Mouse (Mus musculus) embryonic fibroblast, embryonic 13.5 days (primary cell): ENCODE measurements around the gene Zp1. TPM values are rescaled to one million over a fixed set of nuclear protein-coding genes. Genes with fewer than 3 reads are reported as not detected.
A peak's percentile ranks its signal among the peaks of the same experiment; 100 is the strongest.

Source experiments
- H3K27ac ChIP-seq: 2 replicates; pipeline ENCODE4 v1.5.1; 2012; ENCODE audit warnings: low read length, control low read depth, inconsistent platforms; ENCODE audit not compliant: insufficient read depth
- H3K4me1 ChIP-seq: 2 replicates; pipeline ENCODE4 v1.6.1; 2011; ENCODE audit warnings: low read length; ENCODE audit not compliant: control insufficient read depth, insufficient read depth
- H3K4me3 ChIP-seq: 2 replicates; pipeline ENCODE4 v1.5.1; 2011; ENCODE audit warnings: mild to moderate bottlenecking, control low read depth, low read length; ENCODE audit not compliant: insufficient read depth
- CTCF ChIP-seq: IDR thresholded peaks from 2 replicates; pipeline ENCODE4 v1.5.1; 2011; ENCODE audit warnings: mild to moderate bottlenecking, control low read depth, low read length, moderate library complexity, borderline replicate concordance; ENCODE audit not compliant: insufficient read depth
- POLR2A ChIP-seq: IDR thresholded peaks from 2 replicates; pipeline ENCODE4 v1.6.1; 2011; ENCODE audit warnings: low read depth, mild to moderate bottlenecking, control low read depth, low read length, moderate library complexity
- polyA plus RNA-seq: library from polyadenylated mRNA; stranded (reverse); fragments of >200 nt; gene quantifications from 2 replicates; pipeline ENCODE4 v1.2.4, GENCODE M21; 2011; ENCODE audit warnings: low read depth; ENCODE audit not compliant: missing spikeins, insufficient read length

Zp1 gene
- polyA plus RNA-seq = not detected in 2 replicates

DNA sequence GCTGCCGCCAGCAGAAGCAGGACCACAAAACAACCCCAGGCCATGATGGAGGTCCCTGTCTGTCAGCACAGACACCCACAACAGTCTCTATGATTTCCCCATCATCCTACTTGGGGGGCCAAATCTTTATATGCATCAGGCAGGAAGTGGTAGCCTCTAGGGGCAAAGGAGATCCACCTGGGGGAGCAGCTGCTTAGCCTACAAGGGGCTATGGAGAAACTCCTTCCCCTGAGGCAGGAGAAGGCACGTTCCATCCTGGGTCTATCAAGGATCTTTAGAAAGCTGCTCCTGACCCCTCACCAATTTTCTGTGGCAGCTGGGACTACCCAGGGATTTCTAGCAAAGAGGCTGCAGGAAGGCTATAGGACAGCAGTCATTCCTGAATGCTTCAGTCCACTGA, at the start of gene Zp1:
Zp1 (minus strand) TSS at position 101 of the 400 bp plus-strand sequence.
- H3K4me1 ChIP-seq = peaks cover 4% of the 10 kb centered on the region; the same call in 1 of the 2 replicates
- no peak within 1 kb of the TSS for H3K4me3 ChIP-seq
- H3K27ac ChIP-seq = no peak within 1 kb of the TSS
- no peak for TF ChIP-seq POLR2A
- no peak for TF ChIP-seq CTCF

DNA sequence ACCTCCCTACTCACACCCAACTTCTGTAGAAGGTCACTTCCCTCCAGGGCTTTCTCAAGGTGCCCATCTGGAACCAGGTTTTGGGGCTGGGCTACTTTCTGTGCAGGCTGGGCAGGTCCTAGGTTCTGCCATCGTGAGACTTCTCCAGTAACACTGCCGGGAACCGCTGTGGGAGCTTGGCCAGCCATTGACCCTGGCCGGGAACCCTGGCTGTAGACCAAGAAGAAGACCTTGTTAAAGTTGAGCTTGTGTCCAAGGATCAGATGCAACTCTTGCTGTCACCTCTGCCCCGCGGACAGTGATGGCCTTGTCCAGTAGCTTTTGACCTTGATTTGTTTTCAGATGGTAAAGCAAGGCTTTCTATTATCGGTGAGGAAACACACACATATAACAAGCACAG, 48.1 kb upstream of the Zp1 start:
- no peaks in the 10 kb centered on the region for H3K4me1 ChIP-seq
- no peak overlapping the region for H3K4me3 ChIP-seq
- no peak overlapping the region for H3K27ac ChIP-seq
- TF ChIP-seq CTCF = no peak
- TF ChIP-seq POLR2A = no peak

DNA sequence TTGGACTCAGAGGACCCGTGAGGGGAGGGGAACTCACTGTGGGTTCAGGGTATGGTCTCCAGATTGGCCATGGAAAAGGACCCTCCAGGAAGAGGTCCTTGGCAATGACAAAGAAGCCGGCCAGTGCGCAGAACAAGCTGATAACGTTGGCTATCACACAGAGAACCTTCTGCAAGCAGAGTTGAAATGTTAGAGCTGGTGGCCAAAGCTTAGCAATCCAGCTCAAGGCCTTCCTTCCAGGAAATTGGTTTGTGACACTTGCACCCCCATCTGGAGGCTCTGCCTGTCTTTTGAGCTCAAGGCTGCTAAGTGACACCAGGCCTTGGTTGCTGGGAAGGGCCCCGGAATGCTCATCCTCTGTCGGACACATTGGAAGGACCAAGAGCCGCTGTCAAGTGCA, 45.3 kb upstream of the Zp1 start:
- Histone ChIP-seq H3K27ac (no peak overlapping the region), H3K4me1 (no peaks in the 10 kb centered on the region), H3K4me3 (no peak overlapping the region)
- TF ChIP-seq POLR2A (no peak), CTCF (no peak)

DNA sequence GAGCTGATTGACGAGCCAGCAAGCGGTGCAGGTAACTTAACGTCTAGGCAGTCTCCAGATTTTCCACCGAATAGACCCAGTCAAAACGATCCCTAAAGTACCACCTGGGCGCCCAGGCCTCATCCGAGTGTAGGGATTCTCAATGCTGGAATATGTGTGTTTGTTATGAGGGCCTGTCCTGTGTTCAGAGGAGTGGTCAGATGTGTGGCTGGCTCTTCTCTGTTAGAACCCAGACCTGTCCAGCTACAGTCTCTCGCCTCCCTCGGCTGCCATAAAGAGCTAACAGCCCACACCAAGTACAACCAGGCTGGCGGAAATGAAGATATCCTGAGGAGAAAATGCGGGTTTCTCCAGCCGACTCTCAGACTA, 39.5 kb upstream of the Zp1 start:
- TF ChIP-seq CTCF (no peak), POLR2A (no peak)
- no peaks in the 10 kb centered on the region for H3K4me1 ChIP-seq
- H3K4me3 ChIP-seq = no peak overlapping the region
- no peak overlapping the region for H3K27ac ChIP-seq

DNA sequence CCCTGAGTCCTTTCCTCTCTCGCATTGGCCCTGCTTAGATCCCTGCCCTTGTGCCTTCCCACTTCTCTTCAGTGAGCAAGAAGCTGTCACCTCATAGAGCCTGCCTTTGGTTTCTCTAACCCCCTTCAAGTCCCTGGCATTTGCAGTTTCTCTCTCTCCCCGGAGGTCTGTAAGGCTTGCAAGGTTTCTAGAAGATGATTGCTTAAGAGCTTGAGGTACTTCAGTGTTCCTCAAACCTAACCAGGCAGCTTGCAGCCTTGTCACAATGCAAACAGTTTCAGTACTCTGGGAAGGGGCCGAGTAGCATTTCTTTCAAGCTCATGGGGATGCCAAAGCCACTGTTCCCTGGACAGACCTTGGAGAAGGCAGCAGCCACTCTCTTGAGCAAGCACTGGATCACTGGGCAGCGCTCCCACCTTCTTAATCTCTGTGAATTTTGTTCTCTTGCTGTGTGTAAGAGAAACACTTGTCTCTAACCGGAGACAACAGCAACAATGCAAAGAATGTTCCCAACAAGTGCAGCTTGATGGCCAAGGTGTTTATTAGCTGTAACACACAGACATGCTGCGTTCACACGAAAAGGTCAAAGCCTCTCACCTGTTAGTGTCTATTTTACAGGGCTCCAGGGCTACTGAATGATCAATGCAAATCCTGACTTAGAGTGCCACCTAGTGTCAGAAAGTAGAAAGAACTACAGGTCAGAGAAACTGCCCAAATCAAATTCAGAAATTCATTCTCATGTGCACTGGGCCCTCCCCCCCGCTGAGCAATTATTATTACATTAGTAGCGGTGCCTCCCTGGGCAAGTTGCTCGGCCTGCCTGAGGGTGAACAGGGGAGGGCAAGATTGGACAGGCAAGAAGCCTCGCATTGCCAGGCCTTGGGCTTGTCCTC, 38.9 kb upstream of the Zp1 start:
- no peaks in the 10 kb centered on the region for H3K4me1 ChIP-seq
- TF ChIP-seq POLR2A = no peak
- TF ChIP-seq CTCF = no peak
- no peak overlapping the region for H3K27ac ChIP-seq
- H3K4me3 ChIP-seq = no peak overlapping the region

DNA sequence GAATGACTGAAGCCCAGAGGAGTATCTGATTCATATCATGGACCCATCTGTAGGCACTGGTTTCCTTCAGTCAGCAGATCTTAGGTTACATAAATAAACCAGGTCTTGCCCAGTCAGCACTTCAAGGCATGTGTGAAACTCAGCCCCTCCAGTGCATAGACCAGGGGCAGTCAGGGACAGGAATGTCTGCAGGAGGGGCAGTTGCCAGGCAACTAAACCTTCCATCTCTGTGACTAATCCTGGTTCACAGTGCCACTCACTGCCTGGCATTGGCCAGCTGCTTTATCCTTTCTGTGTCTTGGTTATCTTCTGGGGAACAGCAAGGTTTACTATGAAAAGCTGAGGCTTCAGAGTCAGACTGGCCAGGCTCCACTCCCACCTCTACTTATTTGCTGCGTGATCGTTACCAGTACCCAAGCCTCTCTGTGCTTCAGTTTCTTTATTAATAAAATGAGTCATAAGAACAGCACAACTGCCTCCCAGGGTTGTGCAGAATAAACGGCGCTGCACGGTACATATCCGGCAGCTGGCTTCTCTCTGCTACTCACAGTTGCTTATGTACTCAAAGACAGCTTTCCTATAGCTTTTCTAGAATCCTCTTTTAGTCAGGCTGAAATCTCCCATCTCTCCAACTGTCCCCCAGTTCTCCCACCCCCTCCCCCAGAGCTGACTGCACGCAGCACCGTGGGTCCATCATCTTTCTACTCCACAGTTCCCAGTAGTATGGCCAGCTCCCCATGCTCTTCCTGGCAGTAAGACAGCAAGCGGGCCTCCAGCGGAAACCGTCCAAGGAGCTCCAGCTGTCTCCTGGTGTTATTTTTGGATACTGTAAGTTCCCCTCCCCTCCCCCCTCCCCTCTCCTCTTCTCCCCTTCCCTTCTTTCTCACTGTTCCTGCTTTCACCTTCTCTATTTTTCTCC, 31.8 kb upstream of the Zp1 start:
- Histone ChIP-seq H3K4me3 (no peak overlapping the region), H3K4me1 (peaks cover 5% of the 10 kb centered on the region), H3K27ac (peak overlapping the region; percentile 63)
- no peak for TF ChIP-seq CTCF
- no peak for TF ChIP-seq POLR2A

DNA sequence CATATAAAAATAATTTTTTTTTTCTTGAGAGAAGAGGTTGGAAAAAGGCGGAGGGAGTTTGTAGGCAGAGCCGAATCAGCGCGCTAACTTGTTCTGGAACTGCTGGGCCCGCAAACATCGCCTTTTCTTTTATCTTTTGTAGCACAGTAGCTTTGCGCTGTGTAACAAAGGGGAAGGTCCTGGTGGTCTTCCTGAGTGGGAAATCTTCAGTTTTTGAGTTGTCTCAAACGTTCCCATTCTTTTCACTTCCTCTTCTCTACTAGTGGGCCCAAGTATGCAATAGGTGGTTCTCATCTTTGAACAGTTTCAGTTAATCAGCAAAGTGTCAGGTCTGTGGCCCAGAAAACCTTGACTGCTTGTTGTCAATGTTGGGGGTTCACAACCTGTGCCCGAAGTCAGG, 29.1 kb upstream of the Zp1 start:
- H3K4me3 ChIP-seq = no peak overlapping the region
- no peak overlapping the region for H3K27ac ChIP-seq
- H3K4me1 ChIP-seq = peaks cover 11% of the 10 kb centered on the region
- no peak for TF ChIP-seq CTCF
- TF ChIP-seq POLR2A = no peak

DNA sequence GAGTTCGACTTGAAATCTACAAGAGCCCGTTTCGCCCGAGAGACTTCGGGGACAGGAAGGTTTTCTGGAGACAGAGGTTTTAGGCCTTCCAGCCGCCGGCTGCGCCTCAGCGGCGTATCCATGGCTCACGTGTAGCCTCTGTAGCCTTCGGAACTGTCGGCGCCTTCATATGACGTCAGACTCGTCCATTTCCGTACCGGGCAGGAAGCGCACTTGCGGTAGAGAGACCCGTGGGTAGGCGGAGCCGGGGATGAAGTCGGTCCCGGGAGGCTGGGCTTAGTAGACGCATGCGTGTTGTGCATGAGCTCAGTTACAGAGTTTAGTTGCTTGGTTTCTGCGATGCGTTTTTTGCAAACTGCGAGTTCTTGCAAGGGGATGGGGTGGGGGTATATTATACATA, 28.7 kb upstream of the Zp1 start, which contains the start of gene Ccdc86:
Ccdc86 (minus strand) TSS at position 155 of the 400 bp plus-strand sequence.
- Histone ChIP-seq H3K27ac (0 out of 2 replicates have a peak within 1 kb of the TSS, but pooled peaks have one; percentile 17), H3K4me3 (peak within 1 kb of the TSS; percentile 84), H3K4me1 (peaks cover 11% of the 10 kb centered on the region)
- TF ChIP-seq POLR2A = peak; percentile 66
- TF ChIP-seq CTCF = no peak

DNA sequence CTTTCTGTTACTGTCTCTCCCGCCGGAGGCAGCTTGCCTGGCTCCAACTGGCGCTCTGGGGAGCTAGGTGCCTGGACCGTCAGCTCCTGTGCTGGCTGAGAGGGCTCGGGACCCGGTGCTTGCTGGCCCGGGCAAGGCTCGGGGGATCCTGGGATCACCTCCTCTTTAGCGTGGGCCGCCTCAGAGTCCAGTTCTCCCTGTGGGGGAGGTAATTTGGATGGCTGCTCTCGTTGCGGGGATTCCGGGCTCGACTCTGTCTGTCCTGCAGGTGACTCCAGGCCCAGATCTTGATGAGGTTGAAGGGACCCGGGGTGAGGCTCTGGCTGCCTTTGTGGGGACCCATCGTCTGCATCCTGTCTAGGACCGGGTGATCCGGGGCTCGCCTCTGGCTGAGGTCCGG, 28.0 kb upstream of the Zp1 start:
- Histone ChIP-seq H3K27ac (0 out of 2 replicates have a peak overlapping the region, but pooled peaks have one; percentile 17), H3K4me3 (peak overlapping the region; percentile 84), H3K4me1 (peaks cover 11% of the 10 kb centered on the region)
- no peak for TF ChIP-seq POLR2A
- TF ChIP-seq CTCF = no peak
